Mouse (Mus musculus) frontal cortex, postnatal 14 days (tissue): Measurements from ENCODE around the gene Tnfrsf17.
"Not testable (repeated sequence)": the region's sequence is repeated elsewhere in the genome, so short reads cannot be mapped to it uniquely, and the experiment has no call there.

Experiments
- DNase-seq, 2 experiments: peaks; one replicate each; pipeline ENCODE4 v3.0.0; 2022; ENCODE audit warnings: low spot score in 2 of 2

Gene Tnfrsf17

DNA sequence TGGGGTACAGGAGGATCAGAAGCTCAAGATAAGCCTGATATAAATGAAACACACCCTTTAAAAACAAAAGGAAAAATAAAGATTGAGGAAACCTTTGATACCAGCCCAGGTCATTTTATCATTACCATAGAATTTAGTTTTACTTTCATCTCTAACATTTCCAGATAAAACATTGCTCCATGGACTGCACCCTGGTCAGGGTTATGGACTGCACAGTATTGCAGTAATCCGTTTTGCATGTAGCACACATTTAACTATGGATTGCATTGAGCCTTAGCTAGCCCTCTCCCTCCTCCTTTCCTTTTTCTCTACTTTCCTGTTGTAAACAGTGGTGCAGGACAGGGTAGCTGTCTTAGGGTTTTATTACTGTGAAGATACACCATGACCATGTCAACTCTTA, 17.4 kb downstream of the Tnfrsf17 start:
- DNase-seq, result no peak

DNA sequence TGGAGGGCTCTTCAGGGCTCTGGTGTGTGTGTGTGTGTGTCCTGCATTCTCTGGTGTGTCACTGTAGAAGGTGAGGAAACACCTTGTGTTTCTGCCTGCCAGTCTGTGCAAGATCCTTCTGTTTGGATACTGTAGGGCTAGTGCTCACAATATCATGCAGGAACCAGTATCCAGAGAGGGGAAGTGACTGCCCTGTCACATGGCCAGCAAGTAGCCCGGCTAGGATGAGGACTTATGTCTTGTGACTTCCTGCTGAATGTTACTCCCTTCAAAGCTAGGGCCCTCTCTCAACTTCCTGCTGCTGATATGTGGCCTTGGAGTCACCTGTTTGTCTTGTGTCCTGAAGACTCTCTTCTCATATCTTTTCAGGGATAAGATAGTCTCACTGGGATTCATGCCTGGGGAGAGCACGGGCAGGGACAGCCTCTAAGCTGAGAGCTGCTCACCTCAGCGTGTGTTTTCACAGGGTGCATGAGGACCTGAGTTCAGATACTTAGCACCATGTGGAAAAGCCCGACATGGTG, 29.7 kb downstream of the Tnfrsf17 start:
- DNase-seq, result no peak

DNA sequence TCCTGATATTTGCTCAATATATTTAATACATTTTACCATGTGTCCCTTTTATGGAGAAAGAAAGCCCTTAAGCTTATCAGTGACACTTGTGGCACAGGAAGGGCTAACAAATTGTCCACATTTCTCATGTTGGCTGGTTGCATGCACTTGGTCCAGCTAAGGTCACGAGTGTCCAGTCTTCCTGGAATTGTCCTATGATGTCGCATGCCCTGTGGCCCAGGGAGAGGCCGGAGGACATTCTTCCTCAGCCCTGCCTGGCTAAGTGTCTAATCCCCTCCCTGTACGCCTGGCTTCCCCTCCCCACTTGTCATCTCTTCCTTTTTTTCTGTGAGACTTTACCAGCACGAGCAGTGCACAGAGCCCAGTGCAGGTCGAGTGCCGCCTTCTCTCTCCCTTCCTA, 38.3 kb downstream of the Tnfrsf17 start:
- DNase-seq, result no peak

DNA sequence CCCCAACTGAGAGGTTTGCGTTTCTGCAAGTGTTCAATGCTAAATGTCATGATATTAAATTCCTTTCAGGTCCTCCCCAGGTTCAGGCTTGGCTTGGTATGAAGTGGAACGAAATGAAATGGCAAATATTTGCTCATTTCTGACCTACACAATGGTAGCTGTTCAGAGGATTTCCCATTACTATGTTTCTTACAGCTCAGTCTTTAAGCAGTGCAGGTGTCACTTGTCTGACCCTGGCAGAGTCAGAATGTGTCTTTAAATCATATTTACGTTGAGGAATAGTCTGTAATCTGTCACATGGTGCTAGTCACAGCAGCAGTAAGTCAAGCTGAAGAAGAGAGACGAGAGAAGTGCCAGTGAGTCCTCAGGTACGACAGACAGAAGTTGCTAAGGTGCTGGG, 45.6 kb downstream of the Tnfrsf17 start:
- no peak for DNase-seq

DNA sequence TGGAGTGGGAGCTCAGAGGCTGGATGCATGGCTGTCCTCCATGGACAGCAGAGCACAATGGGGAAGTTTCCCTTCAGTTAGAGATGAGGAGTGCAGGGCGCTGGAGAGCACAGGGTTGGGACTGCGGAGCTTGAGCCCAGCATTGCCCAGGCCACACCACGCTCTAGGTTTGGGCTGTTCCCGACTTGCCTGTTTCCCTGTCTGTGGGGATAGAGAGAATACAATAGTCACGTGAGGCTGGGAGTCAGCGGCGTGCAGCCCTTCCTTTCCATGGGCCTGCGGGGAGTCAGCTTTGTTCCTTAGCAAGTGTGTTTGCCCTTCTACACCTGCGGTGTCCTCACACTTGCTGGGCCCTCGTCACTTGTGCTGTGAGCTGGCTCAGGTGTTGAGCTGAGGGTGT, 46.3 kb downstream of the Tnfrsf17 start:
- no peak for DNase-seq

DNA sequence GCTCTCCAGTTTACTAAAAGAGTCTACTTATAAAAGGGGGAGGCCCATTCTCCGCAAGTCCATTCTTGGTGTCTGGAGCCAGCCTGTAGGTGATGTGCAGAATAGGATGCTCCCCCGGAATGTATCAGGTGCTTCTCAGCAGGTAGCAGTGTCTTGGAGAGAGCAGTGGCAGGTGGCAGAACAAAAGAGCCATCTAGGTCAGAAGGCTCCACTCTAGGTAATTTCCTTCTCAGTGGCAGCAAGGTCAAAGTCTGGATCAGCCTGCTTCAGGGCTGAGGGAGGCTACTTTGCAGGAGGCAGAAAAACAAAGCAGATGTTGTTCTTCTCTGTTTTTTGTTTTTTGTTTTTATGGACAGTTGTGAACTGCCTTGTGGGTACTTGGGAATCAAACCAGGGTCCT, 47.0 kb downstream of the Tnfrsf17 start:
- not testable (repeated sequence) for DNase-seq

DNA sequence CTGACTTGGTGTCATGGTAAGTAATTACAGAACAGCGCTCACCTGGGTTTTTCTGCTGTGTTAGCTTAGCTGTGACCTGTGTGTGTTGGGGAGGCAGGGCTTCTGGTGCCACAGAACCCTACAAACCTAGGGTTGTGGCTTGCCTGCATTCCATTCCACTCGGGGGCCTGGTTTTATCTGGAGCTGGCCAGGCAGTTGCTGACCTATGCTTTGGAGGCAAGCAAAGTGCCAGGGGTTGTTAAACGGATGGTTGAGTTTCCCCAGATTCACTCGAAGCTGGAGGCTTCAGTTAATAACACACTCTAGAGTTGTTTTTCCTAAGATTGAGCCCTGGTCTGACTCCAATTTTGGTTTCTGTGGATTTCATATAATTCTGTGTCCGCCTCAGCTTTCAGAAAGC, 52.0 kb downstream of the Tnfrsf17 start:
- DNase-seq, result no peak

DNA sequence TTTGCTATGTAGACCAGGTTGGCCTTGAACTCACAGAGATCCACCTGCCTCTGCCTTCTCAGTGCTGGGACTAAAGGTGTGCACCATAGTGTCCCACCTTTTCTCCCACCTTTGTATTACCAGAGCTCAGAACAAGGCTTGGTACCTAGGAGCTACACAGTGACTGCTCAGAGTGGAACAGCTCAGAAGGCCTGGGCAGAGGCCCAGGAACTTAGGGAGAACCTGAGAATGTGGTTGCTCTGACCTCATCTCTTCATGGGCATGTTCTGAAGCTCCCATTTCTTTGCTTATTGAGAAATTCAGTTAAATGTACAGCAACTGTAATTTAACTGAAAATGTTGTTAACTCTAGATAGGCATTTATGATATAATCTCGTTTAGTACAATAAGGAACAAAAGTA, 53.2 kb downstream of the Tnfrsf17 start:
- no peak for DNase-seq

DNA sequence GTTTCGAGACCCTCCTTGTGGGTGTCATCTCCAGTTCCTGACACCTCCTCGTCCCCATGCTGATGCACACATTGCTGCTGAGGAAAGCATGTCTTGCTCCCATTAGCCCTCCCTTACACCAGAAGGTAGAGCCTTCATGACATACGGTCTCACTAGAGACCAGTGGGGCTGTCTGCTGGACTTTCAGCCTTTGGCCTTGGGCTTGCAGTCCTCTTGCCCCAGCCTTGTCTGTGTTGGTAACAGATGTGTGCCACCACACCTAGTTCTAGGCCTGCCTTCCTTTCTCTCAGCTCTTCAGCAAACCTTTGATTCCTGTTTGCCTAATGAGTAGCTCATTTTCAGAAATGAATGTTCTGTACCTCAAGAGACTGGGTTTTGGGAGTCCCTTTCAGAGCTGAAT, 54.8 kb downstream of the Tnfrsf17 start:
- no peak for DNase-seq

DNA sequence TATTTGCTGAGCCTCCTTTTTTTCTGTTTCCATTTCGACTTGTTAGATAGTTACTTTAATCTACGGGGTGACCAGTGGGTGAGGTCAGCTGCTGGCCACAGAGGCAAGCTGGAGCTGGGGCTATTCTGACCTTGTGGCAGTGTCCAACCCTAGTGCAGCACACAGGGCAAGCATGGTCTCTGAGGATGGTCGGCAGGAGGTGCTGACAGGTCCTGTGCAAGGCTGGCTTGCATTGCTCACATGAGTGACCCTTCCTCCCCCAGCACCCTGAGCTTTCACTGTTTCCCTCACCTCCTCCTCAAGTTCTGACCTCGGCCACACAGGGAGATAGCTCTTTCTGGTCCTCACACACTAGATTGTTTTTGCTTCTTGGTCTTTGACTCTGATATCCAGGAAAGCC, 55.5 kb downstream of the Tnfrsf17 start:
- no peak for DNase-seq

DNA sequence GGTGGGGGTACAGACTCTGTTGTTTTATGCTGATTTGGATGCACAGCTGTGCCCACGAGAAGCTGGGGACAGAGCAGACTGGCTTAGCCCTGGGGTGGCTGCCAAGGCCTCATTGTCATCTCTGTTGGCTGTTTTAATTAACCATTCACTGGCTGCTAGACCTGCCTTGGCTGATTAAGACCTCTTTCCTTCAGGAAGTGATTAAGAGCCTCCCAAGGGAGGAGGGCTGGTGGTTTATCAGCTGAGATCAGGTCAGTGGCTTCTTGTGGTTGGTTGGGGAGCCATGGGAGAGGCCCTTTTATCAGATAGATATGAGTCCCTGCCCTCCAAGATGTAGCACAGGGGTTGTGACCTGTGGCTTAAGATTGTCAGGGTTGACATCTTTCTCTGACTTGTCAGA, 56.0 kb downstream of the Tnfrsf17 start:
- DNase-seq, result no peak
